Mouse (Mus musculus) lung, postnatal 0 days (tissue): ENCODE results near the gene H2-DMa.

Experiments used
- CTCF ChIP-seq: IDR thresholded peaks from 2 replicates; pipeline ENCODE4 v1.5.1; 2016; ENCODE audit warnings: antibody characterized with exemption, mild to moderate bottlenecking
- EP300 ChIP-seq: IDR thresholded peaks from 2 replicates; pipeline ENCODE4 v1.6.1; 2016; ENCODE audit warnings: antibody characterized with exemption, mild to moderate bottlenecking, control low read depth

- TF ChIP-seq CTCF (no peak), EP300 (no peak)
These were observed 47.2 kb upstream of the H2-DMa start for GRCm38 (mm10) chr17:34072091-34072490.
